Mouse (Mus musculus) myocyte (in vitro differentiated cells): Measurements from ENCODE around the gene Myo10. TPM values are rescaled to one million over a fixed set of nuclear protein-coding genes. Genes with fewer than 3 reads are reported as not detected.

ENCODE experiments used
- H3K27me3 ChIP-seq: one replicate; pipeline ENCODE4 v1.6.1; 2011; ENCODE audit not compliant: control insufficient read depth, insufficient read depth, insufficient read length
- H3K36me3 ChIP-seq: one replicate; pipeline ENCODE4 v1.6.1; 2011; ENCODE audit not compliant: control insufficient read depth, insufficient read depth
- H3K4me2 ChIP-seq: one replicate; pipeline ENCODE4 v1.6.1; 2011; ENCODE audit warnings: low read depth, control low read depth
- H3K4me3 ChIP-seq: one replicate; pipeline ENCODE4 v1.5.1; 2011; ENCODE audit warnings: mild to moderate bottlenecking, control low read depth, moderate library complexity
- H3K79me2 ChIP-seq: one replicate; pipeline ENCODE4 v1.6.1; 2011; ENCODE audit not compliant: control insufficient read depth, insufficient read depth
- H3ac ChIP-seq: one replicate; pipeline ENCODE4 v1.6.1; 2011; ENCODE audit not compliant: control insufficient read depth, insufficient read length
- CEBPB ChIP-seq: IDR thresholded peaks from 2 replicates; pipeline ENCODE4 v1.6.1; 2011; ENCODE audit warnings: mild to moderate bottlenecking, moderate library complexity; ENCODE audit not compliant: poor library complexity, insufficient read depth, severe bottlenecking
- E2F4 ChIP-seq: IDR thresholded peaks from one replicate; pipeline ENCODE4 v1.6.1; 2011; ENCODE audit warnings: mild to moderate bottlenecking, control low read depth, moderate library complexity; ENCODE audit not compliant: insufficient read depth
- MAX ChIP-seq: IDR thresholded peaks from one replicate; pipeline ENCODE4 v1.6.1; 2011; ENCODE audit warnings: low read depth, mild to moderate bottlenecking, control low read depth
- MYOD1 ChIP-seq, 3 experiments: IDR thresholded peaks; one replicate each; pipeline ENCODE4 v1.6.1; 2011; ENCODE audit warnings: control low read depth in 2 of 3, low read depth in 2 of 3, mild to moderate bottlenecking in 2 of 3, moderate library complexity in 1 of 3; ENCODE audit not compliant: insufficient read length in 2 of 3, control insufficient read depth in 1 of 3
- MYOG ChIP-seq, 3 experiments: IDR thresholded peaks; one replicate each; pipeline ENCODE4 v1.6.1; 2011; ENCODE audit warnings: control low read depth in 2 of 3, low read depth in 2 of 3, mild to moderate bottlenecking in 2 of 3; ENCODE audit not compliant: insufficient read length in 2 of 3, control insufficient read depth in 1 of 3, insufficient read depth in 1 of 3
- POLR2A ChIP-seq: IDR thresholded peaks from one replicate; pipeline ENCODE4 v1.6.1; 2011; ENCODE audit warnings: low read depth, mild to moderate bottlenecking, control low read depth, moderate library complexity; ENCODE audit not compliant: insufficient read length
- POLR2AphosphoS2 ChIP-seq: IDR thresholded peaks from one replicate; pipeline ENCODE4 v1.6.1; 2011; ENCODE audit warnings: low read depth, control low read depth; ENCODE audit not compliant: insufficient read length
- REST ChIP-seq: IDR thresholded peaks from one replicate; pipeline ENCODE4 v1.6.1; 2011; ENCODE audit warnings: mild to moderate bottlenecking, control low read depth, moderate library complexity; ENCODE audit not compliant: insufficient read depth, insufficient read length
- SRF ChIP-seq: IDR thresholded peaks from one replicate; pipeline ENCODE4 v1.6.1; 2011; ENCODE audit warnings: low read depth; ENCODE audit not compliant: control insufficient read depth, insufficient read length
- TCF12 ChIP-seq: IDR thresholded peaks from one replicate; pipeline ENCODE4 v1.6.1; 2011; ENCODE audit warnings: mild to moderate bottlenecking, control low read depth; ENCODE audit not compliant: poor library complexity, insufficient read depth, severe bottlenecking
- TCF3 ChIP-seq: IDR thresholded peaks from one replicate; pipeline ENCODE4 v1.6.1; 2011; ENCODE audit warnings: low read depth, control low read depth; ENCODE audit not compliant: insufficient read length
- USF1 ChIP-seq: IDR thresholded peaks from one replicate; pipeline ENCODE4 v1.6.1; 2011; ENCODE audit warnings: low read depth, mild to moderate bottlenecking, control low read depth, moderate library complexity
- polyA plus RNA-seq: library from polyadenylated mRNA; unstranded; fragments of >200 nt; fragmentation: generic; extraction: Trizol; gene quantifications from one replicate; pipeline ENCODE4 v1.2.1, GENCODE M21; 2012; ENCODE audit warnings: missing spikeins

Myo10 gene
- polyA plus RNA-seq, 1 experiment: 71.4 TPM

- peaks cover 99% of the 10 kb centered on the region for H3K79me2 ChIP-seq
- peaks cover 25% of the 10 kb centered on the region for H3K36me3 ChIP-seq
- H3K4me2 ChIP-seq: no peak overlapping the region
- H3K27me3 ChIP-seq: no peaks in the 10 kb centered on the region
- TF ChIP-seq SRF: no peak
- no peak for TF ChIP-seq TCF3
- TF ChIP-seq USF1: no peak
- TF ChIP-seq E2F4: no peak
- no peak for TF ChIP-seq CEBPB
- TF ChIP-seq MYOD1 (IDR thresholded peaks at IDR 0.05; ENCODE audit: control insufficient read depth in 1 of 3, insufficient read length in 2 of 3, low read depth in 2 of 3): no peak
- no peak for TF ChIP-seq POLR2A
- no peak overlapping the region for H3ac ChIP-seq
- H3K4me3 ChIP-seq: no peak overlapping the region
Observed at GRCm38 (mm10) chr15:25688424-25689283, 66.3 kb downstream of the Myo10 start.

- Histone ChIP-seq H3K79me2 (peaks cover 99% of the 10 kb centered on the region), H3K4me2 (no peak overlapping the region), H3K36me3 (peaks cover 25% of the 10 kb centered on the region), H3K4me3 (no peak overlapping the region), H3ac (no peak overlapping the region), H3K27me3 (no peaks in the 10 kb centered on the region)
- no peak for TF ChIP-seq REST
- no peak for TF ChIP-seq TCF12
- TF ChIP-seq MYOD1 (IDR thresholded peaks at IDR 0.05; ENCODE audit: control insufficient read depth in 1 of 3, insufficient read length in 2 of 3, low read depth in 2 of 3): no peak
- TF ChIP-seq SRF: peak; percentile 21
Observed at GRCm38 (mm10) chr15:25689477-25689876, 67.2 kb downstream of the Myo10 start.

- H3K27me3 ChIP-seq: no peaks in the 10 kb centered on the region
- H3ac ChIP-seq: no peak overlapping the region
- H3K79me2 ChIP-seq: peaks cover 99% of the 10 kb centered on the region
- peaks cover 25% of the 10 kb centered on the region for H3K36me3 ChIP-seq
- no peak for TF ChIP-seq MYOG (IDR thresholded peaks at IDR 0.05; ENCODE audit: control insufficient read depth in 1 of 3, insufficient read depth in 1 of 3, insufficient read length in 2 of 3, low read depth in 2 of 3)
- no peak for TF ChIP-seq MYOD1 (IDR thresholded peaks at IDR 0.05; ENCODE audit: control insufficient read depth in 1 of 3, insufficient read length in 2 of 3, low read depth in 2 of 3)
- TF ChIP-seq TCF12: no peak
- no peak for TF ChIP-seq SRF
- TF ChIP-seq POLR2A: no peak
- no peak for TF ChIP-seq POLR2AphosphoS2
- TF ChIP-seq REST: no peak
- no peak for TF ChIP-seq TCF3
- no peak for TF ChIP-seq CEBPB
- no peak for TF ChIP-seq MAX
- H3K4me2 ChIP-seq: no peak overlapping the region
- no peak overlapping the region for H3K4me3 ChIP-seq
Observed at GRCm38 (mm10) chr15:25690066-25690745, 67.9 kb downstream of the Myo10 start.

- H3K79me2 ChIP-seq: peaks cover 99% of the 10 kb centered on the region
- peaks cover 25% of the 10 kb centered on the region for H3K36me3 ChIP-seq
- H3ac ChIP-seq: no peak overlapping the region
- no peaks in the 10 kb centered on the region for H3K27me3 ChIP-seq
- TF ChIP-seq USF1 (no peak), SRF (no peak), E2F4 (no peak), MYOD1 (IDR thresholded peaks at IDR 0.05; ENCODE audit: control insufficient read depth in 1 of 3, insufficient read length in 2 of 3, low read depth in 2 of 3) (no peak), MYOG (IDR thresholded peaks at IDR 0.05; ENCODE audit: control insufficient read depth in 1 of 3, insufficient read depth in 1 of 3, insufficient read length in 2 of 3, low read depth in 2 of 3) (no peak), MAX (no peak), CEBPB (no peak), REST (no peak), TCF3 (no peak), POLR2AphosphoS2 (no peak), TCF12 (no peak), POLR2A (no peak)
- no peak overlapping the region for H3K4me3 ChIP-seq
- H3K4me2 ChIP-seq: no peak overlapping the region
Observed at GRCm38 (mm10) chr15:25690746-25691105, 68.4 kb downstream of the Myo10 start.

GRCm38 (mm10) chr15:25692254-25692950, 70.1 kb downstream of the Myo10 start:
- H3K4me3 ChIP-seq: no peak overlapping the region
- peaks cover 17% of the 10 kb centered on the region for H3K36me3 ChIP-seq
- no peak overlapping the region for H3K4me2 ChIP-seq
- H3K27me3 ChIP-seq: no peaks in the 10 kb centered on the region
- peaks cover 99% of the 10 kb centered on the region for H3K79me2 ChIP-seq
- TF ChIP-seq REST (no peak), MYOD1 (IDR thresholded peaks at IDR 0.05; ENCODE audit: control insufficient read depth in 1 of 3, insufficient read length in 2 of 3, low read depth in 2 of 3) (no peak), POLR2A (no peak), TCF12 (no peak), USF1 (no peak), E2F4 (no peak), MYOG (IDR thresholded peaks at IDR 0.05; ENCODE audit: control insufficient read depth in 1 of 3, insufficient read depth in 1 of 3, insufficient read length in 2 of 3, low read depth in 2 of 3) (no peak), POLR2AphosphoS2 (peak; percentile 45)
- no peak overlapping the region for H3ac ChIP-seq
